Mouse (Mus musculus) adrenal gland, adult 8-10 months (tissue): ENCODE results near the gene Mfn1. TPM values are rescaled to one million over a fixed set of nuclear protein-coding genes. Genes with fewer than 3 reads are reported as not detected.

Source experiments
- DNase-seq: peaks from one replicate; pipeline ENCODE4 v3.0.0; 2022
- total RNA-seq, 4 experiments: library from RNA; stranded (reverse); gene quantifications; 2 replicates each; pipeline ENCODE4 v1.2.4; 2022

Mfn1 gene
- total RNA-seq, 4 experiments from 2014 or later = 93.1 to 124 (median 115) TPM

GRCm38 (mm10) chr3:32510375-32511190 lies 18.7 kb upstream of the Mfn1 start:
- DNase-seq = peak; percentile 95

- no peak for DNase-seq
Measured at GRCm38 (mm10) chr3:32511191-32511550, 18.1 kb upstream of the Mfn1 start.

- no peak for DNase-seq
Measured at GRCm38 (mm10) chr3:32512686-32513284, 16.5 kb upstream of the Mfn1 start.

GRCm38 (mm10) chr3:32513528-32513927 lies 15.7 kb upstream of the Mfn1 start:
- DNase-seq = no peak

- no peak for DNase-seq
Measured at GRCm38 (mm10) chr3:32527181-32527580, 2.1 kb upstream of the Mfn1 start.

GRCm38 (mm10) chr3:32530041-32530440 lies 776 bp downstream of the Mfn1 start:
- no peak for DNase-seq

- DNase-seq = no peak
Measured at GRCm38 (mm10) chr3:32535692-32536091, 6.4 kb downstream of the Mfn1 start.

- DNase-seq = peak; percentile 71
Measured at GRCm38 (mm10) chr3:32537556-32537955, 8.3 kb downstream of the Mfn1 start.

- no peak for DNase-seq
Measured at GRCm38 (mm10) chr3:32538091-32538490, 8.8 kb downstream of the Mfn1 start.

- no peak for DNase-seq
Measured at GRCm38 (mm10) chr3:32553061-32553460, 23.8 kb downstream of the Mfn1 start.

- DNase-seq = no peak
Measured at GRCm38 (mm10) chr3:32563401-32563800, 34.1 kb downstream of the Mfn1 start.

GRCm38 (mm10) chr3:32573086-32573485 lies 43.8 kb downstream of the Mfn1 start:
- no peak for DNase-seq

- no peak for DNase-seq
Measured at GRCm38 (mm10) chr3:32573881-32574280, 44.6 kb downstream of the Mfn1 start.

- DNase-seq = no peak
Measured at GRCm38 (mm10) chr3:32575151-32575550, 45.9 kb downstream of the Mfn1 start.

GRCm38 (mm10) chr3:32578772-32579171 lies 49.5 kb downstream of the Mfn1 start:
- no peak for DNase-seq

GRCm38 (mm10) chr3:32580738-32581137 lies 51.5 kb downstream of the Mfn1 start:
- DNase-seq = no peak

- DNase-seq = no peak
Measured at GRCm38 (mm10) chr3:32581911-32582310, 52.6 kb downstream of the Mfn1 start.

GRCm38 (mm10) chr3:32583489-32583888 lies 54.2 kb downstream of the Mfn1 start:
- no peak for DNase-seq

GRCm38 (mm10) chr3:32586274-32586673 lies 57.0 kb downstream of the Mfn1 start:
- no peak for DNase-seq

- no peak for DNase-seq
Measured at GRCm38 (mm10) chr3:32595080-32595479, 65.8 kb downstream of the Mfn1 start.

GRCm38 (mm10) chr3:32599328-32599727 lies 70.1 kb downstream of the Mfn1 start:
- DNase-seq = no peak

GRCm38 (mm10) chr3:32601055-32601454 lies 71.8 kb downstream of the Mfn1 start:
- peak; percentile 17 for DNase-seq

- DNase-seq = no peak
Measured at GRCm38 (mm10) chr3:32609233-32609632, 80.0 kb downstream of the Mfn1 start.

GRCm38 (mm10) chr3:32610560-32610959 lies 81.3 kb downstream of the Mfn1 start:
- DNase-seq = peak; percentile 36
